Mouse (Mus musculus) urinary bladder, postnatal 25 days (tissue): ENCODE measurements around the gene Gal3st2.
"Not testable (repeated sequence)": the region's sequence is repeated elsewhere in the genome, so short reads cannot be mapped to it uniquely, and the experiment has no call there.

Experiments used
- DNase-seq: peaks from one replicate; pipeline ENCODE4 v3.0.0; 2022; ENCODE audit warnings: low spot score

Gene Gal3st2

GRCm38 (mm10) chr1:93871594-93872105 is 10.5 kb downstream of the Gal3st2 start:
- not testable (repeated sequence) for DNase-seq

- not testable (repeated sequence) for DNase-seq
Measured at GRCm38 (mm10) chr1:93874405-93874804, 13.3 kb downstream of the Gal3st2 start.

GRCm38 (mm10) chr1:93881778-93882177 is 20.7 kb downstream of the Gal3st2 start:
- DNase-seq: not testable (repeated sequence)

- not testable (repeated sequence) for DNase-seq
Measured at GRCm38 (mm10) chr1:93890936-93891335, 29.8 kb downstream of the Gal3st2 start.

- DNase-seq: not testable (repeated sequence)
Measured at GRCm38 (mm10) chr1:93897395-93897794, 36.3 kb downstream of the Gal3st2 start.

GRCm38 (mm10) chr1:93901291-93901690 is 40.2 kb downstream of the Gal3st2 start:
- not testable (repeated sequence) for DNase-seq

- DNase-seq: not testable (repeated sequence)
Measured at GRCm38 (mm10) chr1:93906690-93907089, 45.6 kb downstream of the Gal3st2 start.

- DNase-seq: not testable (repeated sequence)
Measured at GRCm38 (mm10) chr1:93908977-93909586, 48.0 kb downstream of the Gal3st2 start.

- not testable (repeated sequence) for DNase-seq
Measured at GRCm38 (mm10) chr1:93911877-93912276, 50.8 kb downstream of the Gal3st2 start.

- DNase-seq: not testable (repeated sequence)
Measured at GRCm38 (mm10) chr1:93917160-93917559, 56.1 kb downstream of the Gal3st2 start.

- DNase-seq: not testable (repeated sequence)
Measured at GRCm38 (mm10) chr1:93918011-93918410, 56.9 kb downstream of the Gal3st2 start, which contains the start of gene Gal3st2b. Gal3st2b (plus strand) TSS chr1:93918311.

- not testable (repeated sequence) for DNase-seq
Measured at GRCm38 (mm10) chr1:93918775-93919174, 57.7 kb downstream of the Gal3st2 start.

GRCm38 (mm10) chr1:93919321-93919720 is 58.2 kb downstream of the Gal3st2 start:
- DNase-seq: not testable (repeated sequence)

GRCm38 (mm10) chr1:93922609-93923008 is 61.5 kb downstream of the Gal3st2 start:
- DNase-seq: not testable (repeated sequence)

- not testable (repeated sequence) for DNase-seq
Measured at GRCm38 (mm10) chr1:93923098-93923497, 62.0 kb downstream of the Gal3st2 start.
